Mouse (Mus musculus) brain, embryonic 18.5 days (tissue): Measurements from ENCODE around the gene Gm21650.
"Not testable (repeated sequence)": the region's sequence is repeated elsewhere in the genome, so short reads cannot be mapped to it uniquely, and the experiment has no call there.

Experiments
- DNase-seq: peaks from one replicate; pipeline ENCODE4 v3.0.0-alpha.2; 2012; ENCODE audit warnings: low read depth, low spot score

The Gm21650 gene

DNA sequence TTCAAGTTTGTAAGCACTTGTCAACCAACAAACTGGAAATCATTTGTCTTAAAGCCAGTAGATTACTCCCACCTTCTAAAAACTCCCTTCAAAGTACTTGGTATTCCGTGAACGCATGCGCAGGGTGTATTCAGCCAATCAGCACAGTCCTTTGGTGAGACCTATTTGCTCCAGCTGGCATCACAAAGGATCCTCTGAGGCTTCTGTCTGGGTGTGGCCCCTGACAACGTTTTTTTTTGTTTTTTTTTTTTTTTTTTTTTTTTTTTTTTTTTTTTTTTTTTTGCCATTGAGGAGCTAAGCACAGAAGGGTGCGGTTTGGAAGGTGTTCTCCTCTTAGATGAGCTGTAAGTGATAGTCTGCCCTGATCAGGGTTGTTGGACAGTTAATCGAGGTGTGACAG lies at the start of gene Gm21650:
TSS of gene Gm21650 (plus strand) at position 301 of the 400 bp plus-strand sequence.
- DNase-seq: not testable (repeated sequence)
